Mouse (Mus musculus): ENCODE results near the gene Muc13. TPM values are rescaled to one million over a fixed set of nuclear protein-coding genes. Genes with fewer than 3 reads are reported as not detected.

The Muc13 gene
- polyA plus RNA-seq, 1 experiment from 2014 or later, result 42.0 TPM

- H3K4me2 ChIP-seq, result no peak overlapping the region
- H3K9me3 ChIP-seq, result no peaks in the 10 kb centered on the region
- no peaks in the 10 kb centered on the region for H3K4me1 ChIP-seq
- H3K4me3 ChIP-seq (replicated peaks), result no peak overlapping the region; the same call in 1 of the 2 replicates
- ATAC-seq (ENCODE audit: insufficient read depth, low FRiP score, low read depth), result no peak
- WGBS, result 67% methylated on average over 4 of the region's 4 CpGs
- H3K27me3 ChIP-seq (replicated peaks), result no peaks in the 10 kb centered on the region
- no peaks in the 10 kb centered on the region for H3K36me3 ChIP-seq
- H3K27ac ChIP-seq, result no peak overlapping the region
- H3K9ac ChIP-seq, result no peak overlapping the region
These were observed 1.3 kb downstream of the Muc13 start for GRCm38 (mm10) chr16:33795106-33795505.

GRCm38 (mm10) chr16:33795887-33796286 lies 2.0 kb downstream of the Muc13 start:
- H3K4me1 ChIP-seq, result no peaks in the 10 kb centered on the region
- H3K4me3 ChIP-seq (replicated peaks), result no peak overlapping the region
- ATAC-seq (ENCODE audit: insufficient read depth, low FRiP score, low read depth), result no peak
- H3K4me2 ChIP-seq, result no peak overlapping the region
- no peaks in the 10 kb centered on the region for H3K36me3 ChIP-seq
- H3K9ac ChIP-seq, result no peak overlapping the region
- H3K9me3 ChIP-seq, result no peaks in the 10 kb centered on the region
- no peak overlapping the region for H3K27ac ChIP-seq
- WGBS, result 58% methylated on average over 6 of the region's 6 CpGs
- no peaks in the 10 kb centered on the region for H3K27me3 ChIP-seq (replicated peaks)

GRCm38 (mm10) chr16:33796756-33797155 lies 2.9 kb downstream of the Muc13 start:
- H3K27me3 ChIP-seq (replicated peaks), result no peaks in the 10 kb centered on the region
- H3K9ac ChIP-seq, result no peak overlapping the region
- no peak overlapping the region for H3K4me2 ChIP-seq
- no peak for ATAC-seq (ENCODE audit: insufficient read depth, low FRiP score, low read depth)
- H3K4me3 ChIP-seq (replicated peaks), result no peak overlapping the region
- no peaks in the 10 kb centered on the region for H3K4me1 ChIP-seq
- whole genome bisulfite sequencing, result 78% methylated on average over 3 of the region's 3 CpGs
- no peaks in the 10 kb centered on the region for H3K9me3 ChIP-seq
- H3K27ac ChIP-seq, result no peak overlapping the region
- no peaks in the 10 kb centered on the region for H3K36me3 ChIP-seq

- no peaks in the 10 kb centered on the region for H3K36me3 ChIP-seq
- H3K4me2 ChIP-seq, result no peak overlapping the region
- no peaks in the 10 kb centered on the region for H3K9me3 ChIP-seq
- no peak overlapping the region for H3K27ac ChIP-seq
- H3K27me3 ChIP-seq (replicated peaks), result no peaks in the 10 kb centered on the region
- no peak overlapping the region for H3K9ac ChIP-seq
- no peak for ATAC-seq (ENCODE audit: insufficient read depth, low FRiP score, low read depth)
- no peak overlapping the region for H3K4me3 ChIP-seq (replicated peaks)
- H3K4me1 ChIP-seq, result no peaks in the 10 kb centered on the region
- 44% methylated on average over 5 of the region's 5 CpGs for WGBS
These were observed 4.0 kb downstream of the Muc13 start for GRCm38 (mm10) chr16:33797860-33798259.

GRCm38 (mm10) chr16:33810002-33810401 lies 16.2 kb downstream of the Muc13 start:
- no peaks in the 10 kb centered on the region for H3K4me1 ChIP-seq
- no peak overlapping the region for H3K27ac ChIP-seq
- no peak overlapping the region for H3K9ac ChIP-seq
- 79% methylated on average over 3 of the region's 3 CpGs for WGBS
- H3K9me3 ChIP-seq, result no peaks in the 10 kb centered on the region
- no peaks in the 10 kb centered on the region for H3K27me3 ChIP-seq (replicated peaks)
- H3K36me3 ChIP-seq, result no peaks in the 10 kb centered on the region
- ATAC-seq (ENCODE audit: insufficient read depth, low FRiP score, low read depth), result no peak
- no peak overlapping the region for H3K4me2 ChIP-seq
- no peak overlapping the region for H3K4me3 ChIP-seq (replicated peaks)

GRCm38 (mm10) chr16:33818413-33819165 lies 24.8 kb downstream of the Muc13 start:
- Histone ChIP-seq H3K36me3 (no peaks in the 10 kb centered on the region), H3K9me3 (no peaks in the 10 kb centered on the region), H3K4me2 (no peak overlapping the region), H3K27me3 (replicated peaks) (no peaks in the 10 kb centered on the region), H3K4me3 (replicated peaks) (no peak overlapping the region), H3K4me1 (no peaks in the 10 kb centered on the region; the same call in 1 of the 2 replicates), H3K27ac (no peak overlapping the region), H3K9ac (no peak overlapping the region)
- ATAC-seq (ENCODE audit: insufficient read depth, low FRiP score, low read depth), result no peak
- 79% methylated on average over 7 of the region's 7 CpGs for WGBS

- H3K4me3 ChIP-seq (replicated peaks), result no peak overlapping the region
- WGBS, result 21% methylated on average over 17 of the region's 17 CpGs
- no peak for ATAC-seq (ENCODE audit: insufficient read depth, low FRiP score, low read depth)
- H3K27ac ChIP-seq, result no peak overlapping the region
- H3K4me2 ChIP-seq, result no peak overlapping the region
- no peaks in the 10 kb centered on the region for H3K36me3 ChIP-seq
- H3K27me3 ChIP-seq (replicated peaks), result no peaks in the 10 kb centered on the region
- H3K4me1 ChIP-seq, result no peaks in the 10 kb centered on the region; the same call in 1 of the 2 replicates
- no peak overlapping the region for H3K9ac ChIP-seq
- H3K9me3 ChIP-seq, result no peaks in the 10 kb centered on the region
These were observed 26.7 kb downstream of the Muc13 start for GRCm38 (mm10) chr16:33820269-33821178.

GRCm38 (mm10) chr16:33824603-33825002 lies 30.8 kb downstream of the Muc13 start:
- no peaks in the 10 kb centered on the region for H3K27me3 ChIP-seq (replicated peaks)
- H3K4me2 ChIP-seq, result no peak overlapping the region
- 89% methylated on average over 6 of the region's 6 CpGs for WGBS
- H3K27ac ChIP-seq, result no peak overlapping the region
- no peak for ATAC-seq (ENCODE audit: insufficient read depth, low FRiP score, low read depth)
- no peak overlapping the region for H3K4me3 ChIP-seq (replicated peaks)
- peaks cover 4% of the 10 kb centered on the region for H3K4me1 ChIP-seq
- no peak overlapping the region for H3K9ac ChIP-seq
- H3K36me3 ChIP-seq, result no peaks in the 10 kb centered on the region
- H3K9me3 ChIP-seq, result no peaks in the 10 kb centered on the region

GRCm38 (mm10) chr16:33828496-33828895 lies 34.7 kb downstream of the Muc13 start:
- no peak for ATAC-seq (ENCODE audit: insufficient read depth, low FRiP score, low read depth)
- Histone ChIP-seq H3K4me2 (no peak overlapping the region), H3K27me3 (replicated peaks) (no peaks in the 10 kb centered on the region), H3K27ac (no peak overlapping the region), H3K9ac (no peak overlapping the region), H3K9me3 (no peaks in the 10 kb centered on the region), H3K4me1 (peaks cover 20% of the 10 kb centered on the region), H3K4me3 (replicated peaks) (no peak overlapping the region), H3K36me3 (no peaks in the 10 kb centered on the region)
- 84% methylated on average over 7 of the region's 7 CpGs for WGBS

- peak within 1 kb of the TSS; percentile 94 for H3K4me3 ChIP-seq (replicated peaks)
- ATAC-seq (ENCODE audit: insufficient read depth, low FRiP score, low read depth), result peak; percentile 73
- peaks cover 28% of the 10 kb centered on the region for H3K4me1 ChIP-seq
- WGBS, result under 1% methylated on average over 42 of the region's 43 CpGs
- no peaks in the 10 kb centered on the region for H3K9me3 ChIP-seq
- H3K9ac ChIP-seq, result peak within 1 kb of the TSS; percentile 80
- H3K27me3 ChIP-seq (replicated peaks), result no peaks in the 10 kb centered on the region
- no peaks in the 10 kb centered on the region for H3K36me3 ChIP-seq
- H3K4me2 ChIP-seq, result peak within 1 kb of the TSS; percentile 89
- H3K27ac ChIP-seq, result peak within 1 kb of the TSS; percentile 92
These were observed 35.5 kb downstream of the Muc13 start, which contains the start of gene Itgb5 for GRCm38 (mm10) chr16:33829301-33829831. TSS of gene Itgb5 (plus strand) at chr16:33829665.

GRCm38 (mm10) chr16:33829842-33830511 lies 36.1 kb downstream of the Muc13 start:
- H3K4me2 ChIP-seq, result peak overlapping the region; percentile 89
- WGBS, result under 1% methylated on average over 47 of the region's 76 CpGs
- no peaks in the 10 kb centered on the region for H3K36me3 ChIP-seq
- no peaks in the 10 kb centered on the region for H3K27me3 ChIP-seq (replicated peaks)
- peak overlapping the region; percentile 80 for H3K9ac ChIP-seq
- peaks cover 33% of the 10 kb centered on the region for H3K4me1 ChIP-seq
- peak overlapping the region; percentile 92 for H3K27ac ChIP-seq
- H3K9me3 ChIP-seq, result no peaks in the 10 kb centered on the region
- peak; percentile 57 for ATAC-seq (ENCODE audit: insufficient read depth, low FRiP score, low read depth)
- peak overlapping the region; percentile 94 for H3K4me3 ChIP-seq (replicated peaks)
